Mouse (Mus musculus) frontal cortex, adult 2 months (tissue): Measurements from ENCODE around the gene Itga9. TPM values are rescaled to one million over a fixed set of nuclear protein-coding genes. Genes with fewer than 3 reads are reported as not detected.

Experiments used
- DNase-seq, 2 experiments: peaks; one replicate each; pipeline ENCODE4 v3.0.0; 2022; ENCODE audit warnings: low spot score in 1 of 2; ENCODE audit errors: extremely low spot score in 1 of 2
- polyA plus RNA-seq: library from polyadenylated mRNA; depleted of rRNA; stranded (reverse); fragments of >200 nt; gene quantifications from 2 replicates; pipeline ENCODE4 v1.2.3, GENCODE M21; 2012

The Itga9 gene
- polyA plus RNA-seq, 1 experiment, result 2.5 TPM

DNA sequence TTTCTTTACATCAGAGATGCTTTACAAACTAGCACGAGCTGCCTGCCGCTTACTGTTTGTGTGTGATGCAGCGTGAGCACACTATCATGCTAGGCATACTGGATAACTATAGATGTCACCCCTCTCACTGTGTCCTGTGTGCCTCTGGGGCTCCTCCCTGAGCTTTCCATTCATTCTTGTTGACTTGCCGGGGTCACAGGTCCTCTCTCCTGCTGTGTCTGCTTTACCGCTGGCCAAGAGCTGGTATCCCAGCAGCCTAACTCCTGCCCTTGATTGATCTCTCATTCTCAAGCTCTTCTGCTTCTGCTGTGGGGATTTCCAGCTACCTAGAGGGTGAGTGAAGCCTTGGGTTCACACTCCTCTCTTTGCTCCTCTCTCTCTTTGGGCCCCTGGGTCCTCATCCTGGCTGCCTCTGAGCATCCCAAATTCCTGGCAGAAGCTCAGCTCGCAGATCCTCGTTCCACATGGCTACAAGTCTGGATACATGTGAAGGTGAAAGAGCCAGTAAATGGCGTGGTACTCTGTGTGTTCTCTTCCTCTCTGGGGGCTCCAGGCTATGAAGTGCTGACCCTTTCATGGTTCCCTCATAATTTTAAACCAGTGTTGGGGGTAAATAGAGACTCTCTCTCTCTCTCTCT, 155.6 kb downstream of the Itga9 start:
- no peak for DNase-seq

DNA sequence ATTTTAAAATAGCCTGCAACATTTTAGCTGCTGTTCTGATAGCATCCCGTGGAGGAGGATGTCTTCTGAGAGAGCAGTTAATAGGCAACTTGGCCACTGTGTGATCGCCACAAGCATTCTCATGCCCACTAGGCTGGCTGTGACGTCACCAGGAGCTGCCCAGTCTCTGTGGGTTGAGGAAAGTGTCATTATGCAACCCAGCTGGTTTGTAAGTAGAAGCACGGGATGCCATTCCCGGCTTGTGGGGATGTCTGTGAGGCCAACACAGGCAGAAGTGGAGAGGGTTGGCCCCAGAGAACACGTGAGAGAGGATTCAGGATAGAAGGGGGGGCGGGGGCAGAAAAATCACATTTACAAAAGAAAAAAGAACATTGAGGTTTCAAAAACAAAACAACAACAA, 156.3 kb downstream of the Itga9 start:
- peak; percentile 38 to 78 for DNase-seq

DNA sequence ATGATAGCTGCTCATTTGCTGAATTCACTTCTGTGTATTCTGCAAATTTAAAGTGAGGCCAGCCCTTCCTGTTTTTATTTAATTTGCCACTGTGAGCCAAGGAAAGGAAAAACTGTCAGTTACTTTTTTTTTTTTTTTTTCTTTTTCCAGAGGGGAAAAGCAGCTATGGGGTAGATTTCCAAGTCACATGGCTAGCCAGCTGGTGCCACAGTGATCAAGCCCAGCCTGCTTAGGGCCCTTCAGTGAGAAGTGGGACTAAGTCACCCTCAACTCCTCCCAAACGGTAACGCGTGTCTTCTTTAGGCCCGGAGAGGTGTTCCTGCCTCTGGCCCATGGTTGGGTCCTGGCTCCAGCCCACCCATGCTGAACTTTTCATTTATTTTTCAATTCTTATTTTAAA, 156.7 kb downstream of the Itga9 start:
- DNase-seq, result no peak

DNA sequence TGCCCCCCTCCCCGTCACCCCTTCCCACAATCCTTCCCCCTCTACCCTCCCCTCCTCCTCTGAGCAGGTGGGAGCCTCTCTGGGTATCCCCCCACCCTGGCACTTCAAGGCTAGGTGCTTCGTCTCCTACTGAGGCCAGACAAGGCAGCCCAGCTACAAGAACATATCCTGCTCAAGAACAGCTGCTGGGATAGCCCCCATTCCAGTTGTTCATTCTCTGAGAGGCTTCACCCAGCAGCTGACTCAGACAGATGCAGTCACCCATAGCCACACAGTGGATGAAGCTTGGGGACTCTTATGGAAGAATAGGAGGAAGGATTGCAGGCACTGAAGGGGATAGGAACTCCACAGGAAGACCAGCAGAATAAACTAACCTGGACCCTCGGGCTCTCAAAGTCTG, 157.2 kb downstream of the Itga9 start:
- no peak for DNase-seq

DNA sequence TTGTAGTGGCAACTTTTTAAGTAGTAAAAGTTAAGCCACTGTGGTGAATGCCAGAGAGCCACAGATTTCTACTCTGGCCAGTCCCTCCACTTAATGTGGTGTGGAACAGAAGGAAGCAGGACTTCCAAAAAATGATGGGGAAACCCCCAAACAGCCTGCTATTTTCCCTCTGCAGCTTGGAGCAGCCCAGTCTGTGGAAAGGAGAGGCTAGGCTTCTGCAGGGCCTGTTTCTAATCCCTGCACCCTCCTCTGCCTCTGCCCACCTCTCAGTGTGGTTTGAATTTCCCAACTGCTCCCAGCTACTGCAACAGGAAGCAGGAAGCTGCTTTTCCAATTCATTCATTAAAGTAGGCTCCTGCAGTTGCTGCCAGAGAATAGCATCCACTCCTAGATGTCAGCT, 158.6 kb downstream of the Itga9 start:
- DNase-seq, result no peak

DNA sequence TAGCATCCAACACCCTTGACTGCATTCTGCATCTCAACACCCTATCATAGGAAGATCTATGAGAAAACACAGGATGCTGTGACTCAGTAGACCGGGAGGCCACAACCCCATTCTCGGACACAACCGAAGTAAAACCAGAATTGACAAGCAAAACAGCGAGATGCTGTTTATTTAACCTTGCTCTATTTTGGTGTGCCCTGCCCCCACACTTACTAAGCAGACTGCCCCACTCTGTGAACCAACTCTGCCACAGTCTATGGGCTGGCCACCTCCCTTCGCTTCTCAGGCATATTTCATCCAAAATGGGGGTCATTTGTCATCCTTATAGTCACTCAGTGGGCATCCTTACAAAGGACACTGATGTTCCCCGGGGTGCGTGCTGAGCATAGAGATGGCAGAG, 160.5 kb downstream of the Itga9 start:
- no peak for DNase-seq

DNA sequence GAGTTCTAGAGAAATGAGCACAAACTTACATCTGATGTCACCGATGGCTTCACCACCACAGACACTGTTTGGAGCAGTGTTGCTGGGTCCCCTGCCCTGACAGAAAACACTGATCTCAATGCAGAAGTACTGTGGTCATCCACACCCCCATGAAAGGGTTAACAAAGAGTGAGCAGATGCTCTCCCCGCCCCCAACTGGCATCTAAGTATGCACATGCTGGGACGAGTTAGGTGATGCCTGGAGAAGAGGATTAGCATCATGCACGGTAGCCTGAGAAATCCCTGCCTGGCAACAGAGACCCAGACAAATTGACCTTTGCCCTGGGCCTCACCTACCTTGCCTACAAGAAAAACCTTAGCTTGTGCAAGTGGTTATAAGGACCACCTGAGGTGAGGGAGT, 162.1 kb downstream of the Itga9 start:
- no peak for DNase-seq

DNA sequence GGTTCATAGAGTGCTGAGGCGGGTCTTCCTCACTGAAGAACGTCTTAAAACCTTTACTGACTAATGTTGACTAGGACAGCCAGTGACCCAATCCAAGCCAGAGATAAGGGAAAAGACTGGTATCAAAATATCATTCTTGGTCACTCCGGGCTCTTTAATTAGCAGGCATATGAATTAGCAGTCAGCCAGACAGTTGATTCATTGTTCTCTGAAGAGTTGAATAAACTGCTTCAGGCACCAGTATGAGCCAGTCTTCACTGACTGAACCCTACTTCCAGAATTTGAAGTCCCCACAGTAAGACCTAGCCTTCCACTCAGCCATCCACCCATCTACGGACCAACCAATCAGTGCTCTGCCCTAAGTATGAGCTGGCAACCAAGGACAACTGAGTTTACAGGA, 163.9 kb downstream of the Itga9 start:
- DNase-seq, result no peak

DNA sequence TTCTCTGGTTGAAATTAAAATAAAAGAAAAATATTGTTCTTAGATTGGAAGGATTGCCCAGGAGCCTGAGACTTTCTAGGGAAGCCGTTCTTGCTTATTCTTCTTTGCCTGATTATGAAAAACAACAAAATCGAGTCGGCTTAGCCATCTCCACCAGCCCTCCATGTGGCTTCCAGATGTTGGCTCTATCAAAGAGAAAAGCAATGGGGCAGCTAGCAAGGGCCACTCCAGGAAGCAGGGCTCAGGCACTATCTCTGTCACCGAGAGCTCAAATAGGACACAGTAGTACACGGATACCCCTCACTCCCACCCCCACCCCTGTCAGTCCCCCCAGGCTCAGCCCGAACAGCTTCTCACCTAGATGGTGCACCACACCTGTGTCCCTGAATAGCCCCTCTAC, 168.2 kb downstream of the Itga9 start:
- no peak for DNase-seq

DNA sequence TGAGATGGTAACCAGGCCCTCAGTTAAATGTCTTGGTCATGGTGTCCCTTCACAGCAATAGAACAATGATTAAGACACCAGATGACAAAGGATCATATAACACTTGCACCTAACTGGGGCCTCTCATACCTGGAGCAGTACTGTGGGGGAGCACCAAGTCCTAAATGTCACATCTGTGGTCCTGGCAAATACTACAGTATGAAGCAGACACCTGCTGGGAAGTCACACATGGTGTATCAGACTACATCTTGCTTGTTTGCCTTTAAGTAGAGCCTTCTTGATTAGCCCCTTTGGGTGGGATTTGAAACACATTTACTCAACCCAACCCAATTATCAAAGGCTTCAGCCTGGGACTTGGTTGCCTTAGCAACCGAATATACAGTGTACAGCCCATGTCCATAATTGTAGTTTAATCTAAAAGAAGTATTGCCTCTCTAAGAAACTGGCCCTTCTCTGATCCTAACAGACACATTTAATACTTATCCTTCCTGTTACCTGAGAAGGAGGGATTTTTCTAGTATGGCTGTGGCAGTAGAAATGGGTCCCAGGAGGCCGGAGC, 170.5 kb downstream of the Itga9 start:
- no peak for DNase-seq

DNA sequence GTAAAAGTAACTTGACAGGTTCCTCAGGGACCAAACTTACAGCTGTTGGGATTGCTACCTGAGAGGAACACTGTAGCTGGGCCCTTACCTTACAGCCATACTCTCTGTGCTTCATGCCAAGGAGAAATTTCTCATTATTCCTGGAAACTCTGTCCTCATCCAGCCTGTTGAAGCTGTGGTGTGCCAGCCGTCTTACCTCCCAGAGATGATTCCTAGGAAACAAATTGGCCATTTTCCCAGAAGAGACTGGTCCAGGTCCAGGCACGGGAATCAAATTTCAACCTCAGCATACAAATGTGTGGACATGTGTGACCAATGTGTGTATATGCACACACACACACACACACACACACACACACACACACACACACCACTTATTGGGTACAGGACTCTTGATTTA, 172.1 kb downstream of the Itga9 start:
- DNase-seq, result no peak

DNA sequence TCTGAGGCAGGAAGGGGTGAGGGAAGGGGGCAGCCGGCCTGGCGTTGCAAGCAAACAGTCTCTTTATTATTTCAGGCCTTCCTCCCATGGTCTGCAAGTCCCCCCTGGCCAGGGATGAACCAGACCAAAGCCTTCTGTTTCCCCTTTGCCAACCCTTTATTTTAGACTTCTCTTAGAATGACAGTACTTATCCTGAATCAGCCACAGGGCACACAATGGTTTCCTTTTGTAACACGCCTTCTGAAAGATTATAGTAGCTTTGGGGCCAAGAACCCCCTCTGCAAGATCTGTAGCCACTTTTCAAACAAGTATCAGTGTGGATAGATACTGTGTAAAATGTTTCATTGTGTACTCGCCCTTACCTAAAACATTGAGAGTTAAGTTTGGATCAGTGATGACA, 178.1 kb downstream of the Itga9 start:
- no peak for DNase-seq

DNA sequence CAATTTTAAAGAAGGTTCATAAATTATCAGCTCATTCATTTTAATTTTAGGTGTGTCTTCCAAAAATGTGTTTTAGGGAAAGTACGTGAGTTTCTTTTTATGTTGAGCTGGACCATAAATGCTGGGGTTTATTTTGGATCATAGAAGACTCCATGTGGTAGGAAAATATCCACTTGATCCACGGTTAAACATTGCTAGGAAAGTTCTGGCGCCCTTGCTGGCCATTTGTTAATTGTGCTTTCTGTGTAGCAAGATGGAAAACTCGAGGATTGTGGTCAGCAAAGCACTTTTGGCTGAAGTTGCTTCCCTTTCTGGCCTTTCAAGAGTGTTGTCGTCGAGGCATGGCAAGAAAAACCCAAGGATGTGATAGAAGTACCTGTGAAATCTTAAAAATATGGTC, 179.3 kb downstream of the Itga9 start:
- DNase-seq, result no peak

DNA sequence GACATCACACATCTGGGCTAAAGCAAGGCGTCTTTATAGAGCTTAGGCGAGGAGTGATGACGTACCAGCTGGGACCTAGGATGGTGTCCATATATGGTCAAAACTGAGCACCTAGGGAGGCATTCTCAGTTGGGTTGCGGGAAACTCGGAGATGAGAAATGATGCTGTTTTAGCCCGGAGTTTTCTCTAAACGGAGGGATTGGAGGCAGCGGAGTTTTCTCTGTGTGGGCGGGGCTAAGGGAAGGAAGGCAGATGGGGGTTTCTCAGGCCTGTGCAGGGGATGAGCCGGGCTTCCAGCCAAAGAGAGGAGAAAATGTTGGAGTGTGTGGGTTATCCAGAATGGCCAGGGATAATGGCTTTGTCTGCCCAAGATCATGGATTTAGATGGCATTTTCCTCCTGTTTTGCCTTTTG, 182.4 kb downstream of the Itga9 start:
- peak; percentile 20 to 74 for DNase-seq

DNA sequence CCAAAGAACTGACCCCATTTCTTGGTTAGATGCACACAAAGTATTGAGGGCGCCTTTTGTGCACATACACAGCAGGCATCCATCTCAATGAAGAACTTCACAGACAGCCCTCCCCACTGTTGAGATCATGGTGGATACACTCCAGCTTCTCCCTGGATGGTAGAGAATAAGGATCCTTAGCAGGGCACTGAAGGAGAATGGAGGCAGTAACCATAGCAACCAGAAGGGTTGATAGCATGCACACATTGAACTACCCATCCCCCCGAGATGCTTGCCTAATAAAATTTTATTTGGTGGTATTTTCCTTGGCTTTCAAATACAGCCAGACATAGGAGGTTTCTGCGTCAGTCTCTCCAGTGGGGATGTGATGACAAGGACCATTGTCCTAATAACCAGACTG, 184.7 kb downstream of the Itga9 start:
- no peak for DNase-seq

DNA sequence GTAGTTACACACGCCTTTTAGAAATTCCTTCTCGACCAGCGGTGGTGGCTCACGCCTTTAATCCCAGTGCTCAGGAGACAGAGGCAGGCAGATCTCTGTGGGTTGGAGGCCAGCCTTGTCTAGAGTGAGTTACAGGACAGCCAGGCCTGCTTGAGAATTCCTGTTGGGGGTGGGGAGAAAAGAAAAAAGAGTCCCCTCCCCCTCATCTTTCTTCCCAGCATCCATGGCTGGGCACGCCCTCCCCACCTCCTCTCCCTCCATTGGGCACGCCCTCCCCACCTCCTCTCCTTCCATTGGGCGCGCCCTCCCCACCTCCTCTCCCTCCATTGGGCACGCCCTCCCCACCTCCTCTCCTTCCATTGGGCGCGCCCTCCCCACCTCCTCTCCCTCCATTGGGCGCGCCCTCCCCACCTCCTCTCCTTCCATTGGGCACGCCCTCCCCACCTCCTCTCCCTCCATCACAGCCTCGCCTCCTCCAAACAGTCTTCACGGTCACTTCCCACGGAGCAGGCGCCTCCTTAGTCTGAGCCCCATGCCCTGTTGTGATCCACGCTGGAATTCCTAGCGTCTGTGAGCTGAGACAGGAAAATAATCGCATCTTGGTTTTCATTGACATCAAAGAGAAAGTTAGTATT, 186.8 kb downstream of the Itga9 start:
- DNase-seq, result no peak

DNA sequence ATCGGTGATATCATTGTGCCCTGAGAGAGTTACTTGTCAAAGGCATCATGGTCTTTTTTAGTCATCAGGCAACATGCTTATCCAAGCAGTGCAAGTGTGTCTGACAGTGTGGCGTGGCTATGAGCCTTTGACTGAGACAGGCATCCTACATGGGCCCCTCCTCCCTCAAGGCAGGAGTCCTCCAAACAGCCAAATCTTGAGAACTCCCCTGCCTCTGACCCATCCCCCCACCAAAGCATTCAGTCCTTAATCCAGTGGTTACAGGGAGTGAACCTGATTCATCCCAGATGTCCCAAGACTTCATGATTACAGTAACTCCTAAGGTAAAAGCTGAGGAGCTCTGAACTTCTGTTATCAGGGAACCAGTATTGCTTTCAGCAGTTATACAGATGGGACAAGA, 188.2 kb downstream of the Itga9 start:
- DNase-seq, result no peak

DNA sequence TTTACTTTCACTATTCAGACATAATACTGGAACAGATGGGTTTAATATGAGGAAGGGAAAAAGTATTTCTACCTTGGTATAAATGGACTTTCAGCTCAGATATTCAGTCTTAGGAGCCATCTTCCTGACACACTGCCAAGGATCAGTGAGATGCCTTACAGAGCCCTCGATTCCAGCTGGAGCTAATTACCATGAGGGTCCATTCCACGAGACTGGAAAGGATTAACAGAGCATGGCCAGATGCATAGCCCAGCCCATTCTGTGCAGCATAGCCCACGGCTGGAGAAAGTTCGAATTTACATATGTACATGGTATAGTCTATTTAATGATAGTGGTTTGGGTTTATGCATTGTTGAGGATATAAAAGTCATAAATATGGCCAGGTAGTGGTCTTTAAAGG, 188.8 kb downstream of the Itga9 start:
- no peak for DNase-seq

DNA sequence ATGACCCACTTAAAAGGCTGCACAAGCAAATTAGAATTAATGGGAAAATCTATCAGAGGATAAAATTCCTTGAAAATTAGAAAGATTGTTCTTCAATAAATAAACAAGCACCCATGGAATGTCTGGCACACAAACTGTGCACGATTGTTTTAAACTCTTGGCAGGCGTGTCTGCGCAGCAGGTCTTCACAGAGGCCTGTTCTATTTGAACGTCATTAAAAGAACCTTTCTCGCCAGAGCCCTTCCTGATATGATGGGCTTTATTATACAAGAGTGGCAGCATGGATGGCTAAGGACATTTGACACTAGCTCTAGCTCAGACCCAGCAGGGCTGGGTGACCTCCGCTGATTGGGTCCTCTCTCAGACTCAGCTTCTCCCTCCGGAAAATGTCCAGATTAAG, 192.6 kb downstream of the Itga9 start:
- DNase-seq, result peak in 1 of 2 experiments; percentile 16

DNA sequence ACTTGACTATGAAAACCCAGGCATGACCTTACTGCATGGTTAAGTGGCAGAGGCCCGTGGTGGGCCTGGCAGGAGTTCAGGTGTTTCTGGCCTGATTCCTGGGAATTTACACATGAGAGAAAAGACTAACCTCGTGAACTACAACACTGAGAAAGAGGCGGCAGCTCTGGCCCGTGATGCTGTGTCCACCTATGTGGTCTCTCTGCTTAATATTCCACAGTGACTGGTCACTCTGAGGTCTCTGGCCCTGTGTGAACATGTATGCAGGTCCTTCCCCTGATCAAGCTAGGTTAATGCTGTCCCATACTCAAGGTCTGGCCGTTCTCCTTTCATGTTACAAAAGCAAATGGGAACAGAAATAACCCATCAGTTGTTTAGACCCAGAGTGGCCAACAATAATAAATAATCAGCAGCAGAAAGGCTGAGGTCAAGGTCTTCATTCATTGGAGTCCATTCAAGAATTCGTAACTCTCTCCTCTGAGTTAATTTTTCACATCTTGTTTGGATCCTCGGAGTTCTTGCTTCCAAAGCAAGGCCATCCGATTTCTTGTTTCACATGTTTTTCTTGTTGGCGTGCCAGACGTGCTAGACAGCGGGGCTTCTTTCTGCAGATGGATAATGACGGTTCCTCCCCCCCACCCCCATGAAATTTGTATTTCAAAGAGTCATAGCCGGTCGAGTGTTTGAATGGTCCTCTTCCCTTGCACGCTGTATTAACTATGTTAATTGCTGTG, 194.9 kb downstream of the Itga9 start:
- DNase-seq, result no peak

DNA sequence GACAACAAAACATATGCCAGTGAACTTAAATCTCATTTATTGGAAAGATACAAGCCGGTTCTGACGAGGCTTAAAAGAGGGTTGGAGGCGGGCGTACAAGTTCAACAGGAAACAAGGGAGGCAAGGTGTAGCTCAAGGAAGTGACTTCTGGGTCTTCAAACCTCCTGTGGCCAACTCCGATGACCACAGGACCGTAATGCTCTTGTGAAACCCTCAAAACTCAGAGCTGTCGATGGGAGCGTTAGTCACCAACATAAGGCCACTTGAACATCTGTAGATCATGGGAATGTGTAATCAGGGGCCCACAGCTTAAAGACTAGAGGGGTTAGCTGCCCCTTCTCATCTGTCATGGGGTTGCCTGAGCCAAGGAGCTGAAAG, 195.4 kb downstream of the Itga9 start:
- no peak for DNase-seq

DNA sequence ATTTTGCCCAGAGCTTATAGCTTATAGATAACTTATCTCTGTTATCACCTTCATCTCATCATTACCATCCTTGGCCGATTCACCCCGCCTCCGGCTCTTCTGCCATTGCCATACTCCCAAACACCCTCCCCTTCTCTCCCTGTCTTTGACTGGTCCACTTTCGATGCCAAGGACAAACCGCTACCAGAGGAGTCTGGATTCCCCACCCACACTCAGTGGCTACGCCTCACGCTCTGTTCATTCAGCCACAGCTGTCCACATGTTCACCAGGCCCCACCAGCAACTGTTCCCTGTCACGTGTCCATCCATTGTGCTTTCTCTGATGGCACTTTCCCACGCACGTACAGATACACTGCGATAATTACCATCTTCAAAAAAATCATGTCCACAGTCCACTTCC, 195.9 kb downstream of the Itga9 start:
- DNase-seq, result no peak
